Mouse (Mus musculus) retina, postnatal 7 days (tissue): ENCODE measurements around the gene Eapp.

ENCODE experiments used
- DNase-seq: peaks from one replicate; pipeline ENCODE4 v3.0.0-alpha.2; 2012; ENCODE audit warnings: low read depth, low spot score

Gene Eapp

GRCm38 (mm10) chr12:54637033-54637432 is 58.7 kb downstream of the Eapp start:
- no peak for DNase-seq

- no peak for DNase-seq
Measured at GRCm38 (mm10) chr12:54632141-54632540, 63.6 kb downstream of the Eapp start.

- DNase-seq = no peak
Measured at GRCm38 (mm10) chr12:54621942-54622341, 73.8 kb downstream of the Eapp start.
